Mouse (Mus musculus): ENCODE results near the gene Mael.

DNA sequence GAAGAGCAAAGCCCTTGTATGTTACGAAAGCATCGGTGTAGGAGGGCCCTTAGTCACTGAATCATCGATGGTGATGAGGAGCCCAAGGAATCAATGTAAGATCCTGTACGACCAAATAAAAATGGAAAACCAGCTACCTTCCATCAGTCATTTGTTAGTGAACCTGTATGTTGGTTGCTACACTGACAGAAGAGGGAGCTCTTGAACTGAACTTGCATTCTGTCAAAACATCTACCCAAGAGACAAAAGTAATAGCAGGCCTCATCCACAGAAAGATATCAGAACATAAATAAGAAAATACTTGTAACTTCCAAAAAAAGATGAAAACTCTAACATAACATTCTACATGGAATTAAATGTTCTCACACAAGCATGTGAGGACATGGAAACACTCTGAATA, 24.4 kb downstream of the Mael start:
- TF ChIP-seq CTCF (IDR thresholded peaks at IDR 0.05; ENCODE audit: low read depth): peak; percentile 56
- TF ChIP-seq EP300 (IDR thresholded peaks at IDR 0.05; ENCODE audit: low read depth): no peak

Data from liver, postnatal 0 days (tissue).